Mouse (Mus musculus) erythroblast, embryonic 14.5 days (primary cell): ENCODE data around the gene Rdh8.

ENCODE experiments used
- GATA1 ChIP-seq: IDR thresholded peaks from 2 replicates; pipeline ENCODE4 v1.6.1; 2012; ENCODE audit warnings: low read length, inconsistent platforms, mixed read lengths
- TAL1 ChIP-seq: IDR thresholded peaks from 3 replicates; pipeline ENCODE4 v1.6.1; 2012; ENCODE audit warnings: low read length, inconsistent platforms, mixed read lengths

DNA sequence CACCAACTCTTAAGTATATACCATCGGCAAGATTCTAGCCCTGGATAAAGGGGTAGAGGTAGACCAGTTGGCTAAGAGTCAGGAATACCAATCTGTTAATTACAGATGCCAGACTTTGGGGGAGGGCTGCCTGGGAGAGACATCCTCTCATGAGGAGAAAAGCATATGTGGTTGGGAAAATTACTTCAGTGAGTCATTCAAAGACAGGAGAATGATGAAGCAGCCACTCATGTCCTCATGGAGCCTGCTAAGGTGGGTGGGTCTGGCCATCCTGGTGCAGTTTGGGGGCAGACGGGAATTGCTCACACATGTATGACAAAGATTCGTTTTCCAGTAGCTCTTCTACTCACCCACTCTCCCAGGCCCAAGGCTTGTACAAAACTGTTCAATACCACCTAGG is 4.5 kb downstream of the Rdh8 start:
- TF ChIP-seq GATA1: no peak
- no peak for TF ChIP-seq TAL1
